Mouse (Mus musculus) lung, postnatal 10 days (tissue): Measurements from ENCODE around the gene Prdm4.
A peak's percentile ranks its signal among the peaks of the same experiment; 100 is the strongest.

Experiments
- DNase-seq: peaks from one replicate; pipeline ENCODE4 v3.0.0; 2021

Gene Prdm4

GRCm38 (mm10) chr10:85916498-85917309, at the start of gene Prdm4:
Gene Prdm4, minus strand, starts transcription at chr10:85917142.
- DNase-seq, result peak; percentile 99

GRCm38 (mm10) chr10:85966476-85966875, 49.5 kb upstream of the Prdm4 start:
- no peak for DNase-seq

- DNase-seq, result no peak
These were observed 47.4 kb upstream of the Prdm4 start for GRCm38 (mm10) chr10:85964316-85964715.

- DNase-seq, result peak; percentile 40
These were observed 46.0 kb upstream of the Prdm4 start for GRCm38 (mm10) chr10:85962897-85963296.

- peak; percentile 98 for DNase-seq
These were observed 40.6 kb upstream of the Prdm4 start, which contains the start of gene Rtcb for GRCm38 (mm10) chr10:85957464-85957950. Gene Rtcb, minus strand, starts transcription at chr10:85957823.

- no peak for DNase-seq
These were observed 40.0 kb upstream of the Prdm4 start for GRCm38 (mm10) chr10:85956871-85957419.

- peak; percentile 35 for DNase-seq
These were observed 37.5 kb upstream of the Prdm4 start for GRCm38 (mm10) chr10:85954429-85954828.

- peak; percentile 36 for DNase-seq
These were observed 36.5 kb upstream of the Prdm4 start for GRCm38 (mm10) chr10:85953401-85953800.

- DNase-seq, result no peak
These were observed 35.0 kb upstream of the Prdm4 start for GRCm38 (mm10) chr10:85951765-85952443.

- no peak for DNase-seq
These were observed 31.7 kb upstream of the Prdm4 start for GRCm38 (mm10) chr10:85948483-85949196.

GRCm38 (mm10) chr10:85936280-85936965, 19.5 kb upstream of the Prdm4 start:
- no peak for DNase-seq

- DNase-seq, result no peak
These were observed 13.0 kb upstream of the Prdm4 start for GRCm38 (mm10) chr10:85929962-85930361.

GRCm38 (mm10) chr10:85929208-85929591, 12.3 kb upstream of the Prdm4 start:
- no peak for DNase-seq

- DNase-seq, result peak; percentile 63
These were observed 11.7 kb upstream of the Prdm4 start for GRCm38 (mm10) chr10:85928499-85929207.

- DNase-seq, result no peak
These were observed 10.9 kb upstream of the Prdm4 start, which contains the start of gene Ascl4 for GRCm38 (mm10) chr10:85927676-85928445. Gene Ascl4, plus strand, starts transcription at chr10:85927681.

- no peak for DNase-seq
These were observed 37.0 kb downstream of the Prdm4 start for GRCm38 (mm10) chr10:85879886-85880486.

GRCm38 (mm10) chr10:85875812-85876211, 41.1 kb downstream of the Prdm4 start:
- no peak for DNase-seq

- no peak for DNase-seq
These were observed 42.9 kb downstream of the Prdm4 start for GRCm38 (mm10) chr10:85873861-85874544.

GRCm38 (mm10) chr10:85872479-85872773, 44.5 kb downstream of the Prdm4 start:
- no peak for DNase-seq
